Mouse (Mus musculus) neural tube, embryonic 15.5 days (tissue): ENCODE results near the gene 2310022B05Rik. TPM values are rescaled to one million over a fixed set of nuclear protein-coding genes. Genes with fewer than 3 reads are reported as not detected.

Source experiments
- ATAC-seq: fragments of 200-750 bp; cut with Nextera tagmentation; 2 replicates; pipeline ENCODE4 v1.8.0; 2017; ENCODE audit warnings: mild to moderate bottlenecking, moderate TSS enrichment, moderate library complexity; ENCODE audit not compliant: low FRiP score
- H3K27ac ChIP-seq: fragments of 300-500 bp; sonication (generic); replicated peaks from 2 replicates; pipeline ENCODE4 v1.5.1; 2015; ENCODE audit warnings: mild to moderate bottlenecking, inconsistent platforms
- H3K27me3 ChIP-seq: fragments of 300-500 bp; sonication (generic); replicated peaks from 2 replicates; pipeline ENCODE4 v1.6.1; 2015; ENCODE audit warnings: inconsistent platforms
- H3K36me3 ChIP-seq: fragments of 300-500 bp; sonication (generic); 2 replicates; pipeline ENCODE4 v1.6.1; 2015; ENCODE audit warnings: inconsistent platforms
- H3K4me1 ChIP-seq: fragments of 300-500 bp; sonication (generic); 2 replicates; pipeline ENCODE4 v1.6.1; 2015; ENCODE audit warnings: inconsistent platforms
- H3K4me2 ChIP-seq: fragments of 300-500 bp; sonication (generic); 2 replicates; pipeline ENCODE4 v1.6.1; 2015; ENCODE audit warnings: inconsistent platforms, mild to moderate bottlenecking, moderate library complexity
- H3K4me3 ChIP-seq: fragments of 300-500 bp; sonication (generic); replicated peaks from 2 replicates; pipeline ENCODE4 v1.5.1; 2015; ENCODE audit warnings: mild to moderate bottlenecking, inconsistent platforms
- H3K9ac ChIP-seq: fragments of 300-500 bp; sonication (generic); replicated peaks from 2 replicates; pipeline ENCODE4 v1.6.1; 2015; ENCODE audit warnings: mild to moderate bottlenecking, inconsistent platforms
- H3K9me3 ChIP-seq: fragments of 300-500 bp; sonication (generic); replicated peaks from 2 replicates; pipeline ENCODE4 v1.6.1; 2016; ENCODE audit warnings: inconsistent platforms
- WGBS: fragments of 180-500 bp; shearing (Covaris S2); methylation state at CpG from one replicate; pipeline ENCODE4 v1.1.7; 2015; ENCODE audit warnings: mixed read lengths; 5-methylcytosine and 5-hydroxymethylcytosine counted together
- polyA plus RNA-seq: library from polyadenylated mRNA; unstranded; fragments of >200 nt; fragmentation: Nextera tagmentation; extraction: Ambion mirVana; gene quantifications from 2 replicates; pipeline ENCODE4 v1.2.1, GENCODE M21; 2015

2310022B05Rik gene
- polyA plus RNA-seq, 1 experiment from 2014 or later = 15.4 TPM

DNA sequence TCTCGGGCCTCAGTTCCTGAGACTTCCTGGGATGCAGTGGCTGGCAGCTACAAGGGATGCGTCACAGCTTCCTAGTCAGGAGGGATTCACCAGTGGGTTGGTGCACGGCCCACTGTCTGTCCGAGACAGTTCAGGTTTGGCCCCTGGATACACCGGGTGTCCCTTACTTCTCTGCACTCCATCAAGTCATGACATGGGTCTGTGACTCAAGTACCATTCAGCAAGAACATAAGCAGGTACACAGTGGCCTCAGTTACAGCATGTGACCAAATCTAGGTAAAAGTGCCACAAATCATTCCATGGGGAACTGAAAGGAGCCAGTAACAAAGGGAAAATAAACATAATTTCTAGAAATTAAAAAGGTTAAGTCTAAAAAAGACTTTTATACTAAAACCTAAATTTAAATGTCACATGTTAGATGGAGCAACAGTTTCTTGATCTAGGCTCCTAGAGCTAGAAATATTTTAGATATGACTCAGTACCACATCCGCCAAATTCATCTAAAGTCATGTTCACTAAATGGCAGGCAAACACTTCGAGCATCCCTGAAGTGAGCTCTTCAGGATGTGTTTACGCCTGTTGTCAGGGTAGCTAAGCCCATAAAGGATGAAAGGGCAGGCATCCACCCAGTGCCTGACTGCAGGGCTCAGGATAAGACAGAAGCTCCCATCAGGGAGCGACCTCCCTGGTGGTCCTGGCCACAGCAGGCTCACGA is 18.1 kb upstream of the 2310022B05Rik start:
- WGBS = 88% methylated on average over 10 of the region's 10 CpGs
- H3K4me1 ChIP-seq = peaks cover 6% of the 10 kb centered on the region; the same call in 1 of the 2 replicates
- H3K4me2 ChIP-seq = no peak overlapping the region
- no peaks in the 10 kb centered on the region for H3K9me3 ChIP-seq
- no peak for ATAC-seq
- no peak overlapping the region for H3K9ac ChIP-seq
- no peak overlapping the region for H3K27ac ChIP-seq
- no peaks in the 10 kb centered on the region for H3K27me3 ChIP-seq
- H3K36me3 ChIP-seq = peaks cover 68% of the 10 kb centered on the region
- no peak overlapping the region for H3K4me3 ChIP-seq

- no peak overlapping the region for H3K27ac ChIP-seq
- ATAC-seq = no peak
- WGBS = 92% methylated on average over 13 of the region's 13 CpGs
- H3K4me3 ChIP-seq = no peak overlapping the region
- H3K4me2 ChIP-seq = no peak overlapping the region
- H3K36me3 ChIP-seq = peaks cover 68% of the 10 kb centered on the region
- no peak overlapping the region for H3K9ac ChIP-seq
- no peaks in the 10 kb centered on the region for H3K9me3 ChIP-seq
- peaks cover 6% of the 10 kb centered on the region; the same call in 1 of the 2 replicates for H3K4me1 ChIP-seq
- H3K27me3 ChIP-seq = no peaks in the 10 kb centered on the region
Measured at GRCm38 (mm10) chr8:124678246-124678645, 15.1 kb upstream of the 2310022B05Rik start.

DNA sequence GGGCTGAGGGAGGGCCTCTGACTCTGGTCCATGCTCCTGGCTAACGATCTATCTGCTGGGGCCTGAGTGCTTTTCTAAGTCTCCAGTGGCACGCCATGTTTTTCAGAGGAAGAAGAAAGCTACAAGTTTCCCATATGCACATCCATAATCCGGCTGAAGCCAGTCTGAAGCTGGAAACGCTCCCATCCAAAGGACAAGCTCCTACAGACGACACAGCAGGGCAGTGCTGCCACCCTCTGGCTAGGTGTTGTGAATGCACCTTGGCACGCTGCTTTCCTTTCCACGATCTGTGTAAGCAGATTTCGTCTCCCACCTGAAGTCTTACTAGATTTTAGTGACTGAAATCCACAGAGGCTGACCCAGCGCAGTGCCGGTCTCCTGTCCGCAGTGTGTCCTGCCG is 14.3 kb upstream of the 2310022B05Rik start:
- no peaks in the 10 kb centered on the region for H3K27me3 ChIP-seq
- peaks cover 68% of the 10 kb centered on the region for H3K36me3 ChIP-seq
- no peak overlapping the region for H3K4me3 ChIP-seq
- H3K4me1 ChIP-seq = peaks cover 6% of the 10 kb centered on the region; the same call in 1 of the 2 replicates
- peak overlapping the region; percentile 78 for H3K27ac ChIP-seq
- no peak overlapping the region for H3K4me2 ChIP-seq
- H3K9me3 ChIP-seq = no peaks in the 10 kb centered on the region
- ATAC-seq = peak; percentile 85
- H3K9ac ChIP-seq = no peak overlapping the region
- 51% methylated on average over 12 of the region's 12 CpGs for WGBS

DNA sequence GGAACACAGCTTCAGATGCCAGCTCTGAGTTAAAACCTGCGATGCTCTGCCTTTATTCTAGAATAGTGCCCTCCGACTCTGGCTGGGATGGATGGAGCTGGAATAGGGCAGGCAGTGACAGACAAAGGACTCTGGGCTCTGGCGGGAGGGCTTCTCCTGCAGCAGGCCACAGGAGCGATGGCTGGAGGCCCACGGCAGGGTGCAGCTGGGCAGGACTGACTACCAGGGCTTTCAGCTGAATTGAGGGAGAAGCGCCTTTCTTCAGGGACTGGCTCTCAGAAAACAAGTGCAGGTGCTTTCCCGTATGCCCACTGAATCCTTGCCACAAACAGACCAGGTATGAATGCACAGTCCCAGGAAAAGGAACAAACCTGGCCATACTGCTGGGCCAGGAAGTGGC is 13.9 kb upstream of the 2310022B05Rik start:
- no peak overlapping the region for H3K9ac ChIP-seq
- peaks cover 68% of the 10 kb centered on the region for H3K36me3 ChIP-seq

DNA sequence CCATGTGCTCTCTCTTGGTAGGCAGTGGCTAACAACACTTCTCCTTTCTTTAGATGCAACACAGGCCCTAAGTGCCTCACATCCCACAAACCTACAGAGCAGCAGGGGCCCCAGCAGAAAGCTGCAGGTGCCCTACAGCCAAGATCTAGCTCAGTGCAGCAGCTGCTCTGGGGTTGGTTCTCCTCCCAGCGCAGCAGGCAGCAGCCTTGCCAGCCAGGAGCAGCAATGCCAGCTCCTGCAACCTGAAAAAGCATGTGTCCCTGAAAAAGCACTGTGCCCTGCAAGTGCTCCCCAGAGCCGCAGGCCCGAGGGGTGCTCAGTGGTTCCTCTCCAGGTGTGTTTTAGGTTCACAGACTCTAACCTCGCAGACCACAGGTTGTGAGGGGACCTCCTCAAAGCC is 13.5 kb upstream of the 2310022B05Rik start:
- Histone ChIP-seq H3K9me3 (no peaks in the 10 kb centered on the region), H3K4me2 (no peak overlapping the region), H3K36me3 (peaks cover 66% of the 10 kb centered on the region), H3K27me3 (no peaks in the 10 kb centered on the region), H3K27ac (peak overlapping the region; percentile 78), H3K4me1 (peaks cover 6% of the 10 kb centered on the region; the same call in 1 of the 2 replicates), H3K4me3 (no peak overlapping the region), H3K9ac (no peak overlapping the region)
- 92% methylated on average over 4 of the region's 4 CpGs for WGBS
- ATAC-seq = 0 out of 2 replicates have a peak, but pooled peaks have one; percentile 4

More for the DNA sequence above, 13.9 kb upstream of the 2310022B05Rik start:
- Histone ChIP-seq H3K27ac (peak overlapping the region; percentile 78), H3K4me1 (peaks cover 6% of the 10 kb centered on the region; the same call in 1 of the 2 replicates), H3K4me2 (no peak overlapping the region), H3K4me3 (no peak overlapping the region), H3K27me3 (no peaks in the 10 kb centered on the region), H3K9me3 (no peaks in the 10 kb centered on the region)
- ATAC-seq = peak; percentile 58
- WGBS = 76% methylated on average over 7 of the region's 7 CpGs

DNA sequence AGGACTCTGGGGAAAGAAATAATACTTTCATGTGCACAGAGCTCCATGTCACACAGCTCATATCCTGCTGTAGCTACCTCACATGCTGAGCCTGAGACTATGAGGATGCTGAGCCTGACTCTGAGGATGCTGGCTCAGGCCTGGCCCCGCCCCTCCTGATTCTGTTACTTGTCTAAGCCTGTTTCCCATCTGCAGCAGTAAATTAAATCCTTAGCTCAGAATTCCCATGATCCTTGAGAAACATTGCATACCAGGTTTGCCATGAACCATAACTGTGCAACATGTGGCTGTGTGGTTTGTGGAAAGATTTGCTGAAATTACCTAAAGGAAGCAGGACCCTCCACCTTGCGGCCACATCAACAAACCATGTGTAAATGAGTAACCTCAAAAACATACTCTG is 9.2 kb upstream of the 2310022B05Rik start:
- H3K4me3 ChIP-seq = no peak overlapping the region
- peaks cover 57% of the 10 kb centered on the region for H3K36me3 ChIP-seq
- no peak overlapping the region for H3K4me2 ChIP-seq
- 99% methylated on average over 2 of the region's 2 CpGs for WGBS
- no peak overlapping the region for H3K27ac ChIP-seq
- no peaks in the 10 kb centered on the region for H3K9me3 ChIP-seq
- peaks cover 5% of the 10 kb centered on the region; the same call in 1 of the 2 replicates for H3K4me1 ChIP-seq
- H3K9ac ChIP-seq = no peak overlapping the region
- ATAC-seq = no peak
- no peaks in the 10 kb centered on the region for H3K27me3 ChIP-seq

GRCm38 (mm10) chr8:124668798-124669197 is 5.6 kb upstream of the 2310022B05Rik start:
- Histone ChIP-seq H3K4me1 (peaks cover 6% of the 10 kb centered on the region), H3K9me3 (no peaks in the 10 kb centered on the region), H3K4me3 (no peak overlapping the region), H3K4me2 (no peak overlapping the region), H3K9ac (no peak overlapping the region), H3K27ac (no peak overlapping the region), H3K36me3 (peaks cover 34% of the 10 kb centered on the region), H3K27me3 (no peaks in the 10 kb centered on the region)
- WGBS = 81% methylated on average over 3 of the region's 3 CpGs
- ATAC-seq = no peak

GRCm38 (mm10) chr8:124664414-124664813 is 1.2 kb upstream of the 2310022B05Rik start:
- no peak overlapping the region for H3K4me3 ChIP-seq
- no peak overlapping the region for H3K4me2 ChIP-seq
- H3K9me3 ChIP-seq = no peaks in the 10 kb centered on the region
- H3K9ac ChIP-seq = no peak overlapping the region
- WGBS = 85% methylated on average over 3 of the region's 3 CpGs
- ATAC-seq = no peak
- peaks cover 42% of the 10 kb centered on the region for H3K4me1 ChIP-seq
- H3K27me3 ChIP-seq = no peaks in the 10 kb centered on the region
- peak overlapping the region; percentile 91 for H3K27ac ChIP-seq
- H3K36me3 ChIP-seq = no peaks in the 10 kb centered on the region

GRCm38 (mm10) chr8:124663874-124664230 is 683 bp upstream of the 2310022B05Rik start:
- 42% methylated on average over 4 of the region's 4 CpGs for WGBS
- peak; percentile 18; the same call in 1 of the 2 replicates for ATAC-seq
- H3K9me3 ChIP-seq = no peaks in the 10 kb centered on the region
- H3K4me1 ChIP-seq = peaks cover 46% of the 10 kb centered on the region
- peak overlapping the region; percentile 82 for H3K4me3 ChIP-seq
- H3K27me3 ChIP-seq = no peaks in the 10 kb centered on the region
- peak overlapping the region; percentile 91 for H3K27ac ChIP-seq
- no peaks in the 10 kb centered on the region for H3K36me3 ChIP-seq
- H3K9ac ChIP-seq = peak overlapping the region; percentile 82; the same call in 1 of the 2 replicates
- peak overlapping the region; percentile 75 for H3K4me2 ChIP-seq

DNA sequence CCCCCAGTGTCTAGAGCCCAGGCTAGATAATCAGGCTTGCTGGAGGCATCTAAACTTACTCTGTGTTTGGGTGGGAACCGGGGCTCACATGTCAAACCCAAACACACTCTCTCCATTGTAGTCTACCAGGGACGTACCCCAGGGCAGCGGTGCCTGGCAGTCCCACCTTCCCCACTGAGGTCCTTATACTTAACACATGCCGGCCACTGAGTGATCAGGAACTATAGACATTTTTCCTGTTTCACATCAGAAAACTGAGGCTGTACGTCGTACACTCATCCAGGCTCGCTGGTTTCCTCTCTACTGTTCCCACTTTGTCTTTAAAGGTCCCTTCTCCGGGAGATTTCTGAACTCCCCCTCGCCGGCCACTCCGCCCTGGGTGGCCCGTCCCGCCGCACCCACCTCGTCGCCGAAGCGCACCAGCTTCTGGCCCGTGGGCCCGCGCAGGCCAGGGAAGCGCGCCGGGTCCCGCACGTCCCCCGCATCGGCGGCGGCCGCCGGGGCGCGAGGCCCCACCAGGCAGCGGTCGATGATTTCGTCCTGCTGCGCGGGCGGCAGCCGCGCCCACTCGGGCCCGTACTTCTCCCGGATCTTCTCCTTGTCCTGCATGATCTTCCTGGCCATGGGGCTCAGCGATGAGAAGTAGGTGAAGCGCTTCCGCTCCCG is 590 bp downstream of the 2310022B05Rik start:
- no peaks in the 10 kb centered on the region for H3K36me3 ChIP-seq
- no peaks in the 10 kb centered on the region for H3K9me3 ChIP-seq
- WGBS = under 1% methylated on average over 49 of the region's 49 CpGs
- H3K27ac ChIP-seq = peak overlapping the region; percentile 91
- peak overlapping the region; percentile 82 for H3K4me3 ChIP-seq
- H3K4me1 ChIP-seq = peaks cover 59% of the 10 kb centered on the region
- peak overlapping the region; percentile 82 for H3K9ac ChIP-seq
- ATAC-seq = peak; percentile 49; the same call in 1 of the 2 replicates
- H3K4me2 ChIP-seq = peak overlapping the region; percentile 75
- no peaks in the 10 kb centered on the region for H3K27me3 ChIP-seq

- no peaks in the 10 kb centered on the region for H3K9me3 ChIP-seq
- H3K27me3 ChIP-seq = no peaks in the 10 kb centered on the region
- WGBS = 37% methylated on average over 9 of the region's 9 CpGs
- H3K27ac ChIP-seq = no peak overlapping the region
- no peaks in the 10 kb centered on the region for H3K36me3 ChIP-seq
- peak overlapping the region; percentile 82 for H3K9ac ChIP-seq
- peak overlapping the region; percentile 75 for H3K4me2 ChIP-seq
- H3K4me3 ChIP-seq = peak overlapping the region; percentile 82
- peaks cover 62% of the 10 kb centered on the region for H3K4me1 ChIP-seq
- no peak for ATAC-seq
Measured at GRCm38 (mm10) chr8:124661781-124662180, 1.4 kb downstream of the 2310022B05Rik start.

- no peak for ATAC-seq
- Histone ChIP-seq H3K9me3 (no peaks in the 10 kb centered on the region), H3K27me3 (no peaks in the 10 kb centered on the region), H3K9ac (no peak overlapping the region), H3K36me3 (0 out of 2 replicates have a peak, but pooled peaks cover 3% of the 10 kb centered on the region), H3K27ac (0 out of 2 replicates have a peak overlapping the region, but pooled peaks have one; percentile 7), H3K4me1 (peaks cover 74% of the 10 kb centered on the region), H3K4me2 (peak overlapping the region; percentile 25), H3K4me3 (no peak overlapping the region)
- 20% methylated on average over 2 of the region's 2 CpGs for WGBS
Measured at GRCm38 (mm10) chr8:124658415-124658814, 4.8 kb downstream of the 2310022B05Rik start.
